Mouse (Mus musculus) splenic B cell, adult 2 months (primary cell): ENCODE measurements around the gene Arid4a.

Source experiments
- DNase-seq: peaks from one replicate; pipeline ENCODE4 v3.0.0-alpha.2; 2011; ENCODE audit warnings: low read depth, low spot score
- H3K27me3 ChIP-seq: 2 replicates; pipeline ENCODE4 v1.6.1; 2012; ENCODE audit warnings: mild to moderate bottlenecking, low read length, moderate library complexity, mixed read lengths; ENCODE audit not compliant: control insufficient read depth, poor library complexity, insufficient read depth, severe bottlenecking
- H3K36me3 ChIP-seq: 2 replicates; pipeline ENCODE4 v1.6.1; 2012; ENCODE audit warnings: mild to moderate bottlenecking, low read length, moderate library complexity, mixed read lengths; ENCODE audit not compliant: control insufficient read depth, poor library complexity, insufficient read depth, severe bottlenecking

Arid4a gene

GRCm38 (mm10) chr12:71015363-71016210 is at the start of gene Arid4a:
Arid4a (plus strand) TSS chr12:71015990.
- Histone ChIP-seq H3K36me3 (peaks cover 13% of the 10 kb centered on the region), H3K27me3 (no peaks in the 10 kb centered on the region)
- peak; percentile 99 for DNase-seq

- DNase-seq, result no peak
- no peaks in the 10 kb centered on the region for H3K36me3 ChIP-seq
- H3K27me3 ChIP-seq, result no peaks in the 10 kb centered on the region
Observed at GRCm38 (mm10) chr12:70967581-70967980, 48.2 kb upstream of the Arid4a start.

GRCm38 (mm10) chr12:70968141-70968790 is 47.5 kb upstream of the Arid4a start:
- peak; percentile 90 for DNase-seq
- Histone ChIP-seq H3K36me3 (no peaks in the 10 kb centered on the region), H3K27me3 (no peaks in the 10 kb centered on the region)

GRCm38 (mm10) chr12:70968791-70969307 is 46.9 kb upstream of the Arid4a start:
- H3K27me3 ChIP-seq, result no peaks in the 10 kb centered on the region
- peak; percentile 96 for DNase-seq
- no peaks in the 10 kb centered on the region for H3K36me3 ChIP-seq

GRCm38 (mm10) chr12:70969485-70970184 is 46.2 kb upstream of the Arid4a start:
- peak; percentile 83 for DNase-seq
- H3K27me3 ChIP-seq, result no peaks in the 10 kb centered on the region
- no peaks in the 10 kb centered on the region for H3K36me3 ChIP-seq

GRCm38 (mm10) chr12:70973831-70974230 is 42.0 kb upstream of the Arid4a start:
- no peaks in the 10 kb centered on the region for H3K27me3 ChIP-seq
- H3K36me3 ChIP-seq, result no peaks in the 10 kb centered on the region; the same call in 1 of the 2 replicates
- DNase-seq, result no peak

- Histone ChIP-seq H3K36me3 (no peaks in the 10 kb centered on the region; the same call in 1 of the 2 replicates), H3K27me3 (no peaks in the 10 kb centered on the region)
- DNase-seq, result peak; percentile 97
Observed at GRCm38 (mm10) chr12:70974441-70975266, 41.1 kb upstream of the Arid4a start, which contains the start of gene Psma3. Psma3 (plus strand) TSS chr12:70974621.

- DNase-seq, result no peak
- H3K27me3 ChIP-seq, result no peaks in the 10 kb centered on the region
- H3K36me3 ChIP-seq, result peaks cover 5% of the 10 kb centered on the region; the same call in 1 of the 2 replicates
Observed at GRCm38 (mm10) chr12:70975406-70975805, 40.4 kb upstream of the Arid4a start.

- no peak for DNase-seq
- H3K36me3 ChIP-seq, result peaks cover 5% of the 10 kb centered on the region; the same call in 1 of the 2 replicates
Observed at GRCm38 (mm10) chr12:70975891-70976290, 39.9 kb upstream of the Arid4a start.

GRCm38 (mm10) chr12:70978345-70978744 is 37.4 kb upstream of the Arid4a start:
- H3K27me3 ChIP-seq, result no peaks in the 10 kb centered on the region
- peaks cover 9% of the 10 kb centered on the region; the same call in 1 of the 2 replicates for H3K36me3 ChIP-seq
- DNase-seq, result no peak

More at GRCm38 (mm10) chr12:70975891-70976290, 39.9 kb upstream of the Arid4a start:
- H3K27me3 ChIP-seq, result no peaks in the 10 kb centered on the region

GRCm38 (mm10) chr12:70984855-70985550 is 30.8 kb upstream of the Arid4a start:
- DNase-seq, result no peak
- no peaks in the 10 kb centered on the region for H3K27me3 ChIP-seq
- H3K36me3 ChIP-seq, result peaks cover 17% of the 10 kb centered on the region; the same call in 1 of the 2 replicates

GRCm38 (mm10) chr12:70997225-70997624 is 18.6 kb upstream of the Arid4a start:
- Histone ChIP-seq H3K27me3 (no peaks in the 10 kb centered on the region), H3K36me3 (peaks cover 11% of the 10 kb centered on the region)
- no peak for DNase-seq

- peaks cover 6% of the 10 kb centered on the region for H3K36me3 ChIP-seq
- DNase-seq, result peak; percentile 68
- H3K27me3 ChIP-seq, result no peaks in the 10 kb centered on the region
Observed at GRCm38 (mm10) chr12:70999423-70999903, 16.3 kb upstream of the Arid4a start.
